Mouse (Mus musculus) erythroblast, embryonic 14.5 days (primary cell): Measurements from ENCODE around the gene Strip2.

Experiments used
- GATA1 ChIP-seq: IDR thresholded peaks from 2 replicates; pipeline ENCODE4 v1.6.1; 2012; ENCODE audit warnings: low read length, inconsistent platforms, mixed read lengths
- TAL1 ChIP-seq: IDR thresholded peaks from 3 replicates; pipeline ENCODE4 v1.6.1; 2012; ENCODE audit warnings: low read length, inconsistent platforms, mixed read lengths

GRCm38 (mm10) chr6:29980461-29980860 lies 63.6 kb downstream of the Strip2 start:
- no peak for TF ChIP-seq GATA1
- TF ChIP-seq TAL1, result no peak
